Mouse (Mus musculus) midbrain, embryonic 14.5 days (tissue): ENCODE measurements at regions not wholly inside any gene's neighbourhood (a gene's known extent, or its start where the extent isn't known, plus 50 kb on each side); places are given as distances from the start of the nearest gene placed in this dataset.
A peak's percentile ranks its signal among the peaks of the same experiment; 100 is the strongest.

Experiments
- ATAC-seq: fragments of 200-750 bp; cut with Nextera tagmentation; 2 replicates; pipeline ENCODE4 v1.8.0; 2017; ENCODE audit warnings: moderate number of reproducible peaks, moderate library complexity; ENCODE audit not compliant: low FRiP score, low TSS enrichment
- DNase-seq: peaks from one replicate; pipeline ENCODE4 v3.0.0-alpha.2; 2015
- H3K27ac ChIP-seq: fragments of 300-500 bp; sonication (generic); replicated peaks from 2 replicates; pipeline ENCODE4 v1.5.1; 2014; ENCODE audit warnings: mild to moderate bottlenecking, low read depth, low read length, moderate library complexity
- H3K27me3 ChIP-seq: fragments of 300-500 bp; sonication (generic); 2 replicates; pipeline ENCODE4 v1.6.1; 2014; ENCODE audit warnings: low read length, control low read depth, mixed read lengths; ENCODE audit not compliant: control insufficient read depth, insufficient read depth
- H3K36me3 ChIP-seq: fragments of 300-500 bp; sonication (generic); 2 replicates; pipeline ENCODE4 v1.6.1; 2014; ENCODE audit warnings: low read length, control low read depth; ENCODE audit not compliant: control insufficient read depth, insufficient read depth
- H3K4me1 ChIP-seq: fragments of 300-500 bp; sonication (generic); 2 replicates; pipeline ENCODE4 v1.6.1; 2014; ENCODE audit warnings: mild to moderate bottlenecking, antibody characterized with exemption, low read length, control low read depth; ENCODE audit not compliant: control insufficient read depth, insufficient read depth
- H3K4me2 ChIP-seq: fragments of 300-500 bp; sonication (generic); 2 replicates; pipeline ENCODE4 v1.6.1; 2014; ENCODE audit warnings: mild to moderate bottlenecking, low read length, moderate library complexity
- H3K4me3 ChIP-seq: fragments of 300-500 bp; sonication (generic); replicated peaks from 2 replicates; pipeline ENCODE4 v1.5.1; 2014; ENCODE audit warnings: low read depth, low read length
- H3K9ac ChIP-seq: fragments of 300-500 bp; sonication (generic); replicated peaks from 2 replicates; pipeline ENCODE4 v1.6.1; 2014; ENCODE audit warnings: mild to moderate bottlenecking, low read length, moderate library complexity
- H3K9me3 ChIP-seq: fragments of 300-500 bp; sonication (generic); 2 replicates; pipeline ENCODE4 v1.6.1; 2016; ENCODE audit warnings: low read length, control low read depth, mixed read lengths; ENCODE audit not compliant: control insufficient read depth
- WGBS: fragments of 180-500 bp; shearing (Covaris S2); extraction: QIAGEN DNeasy Blood & Tissue Kit; methylation state at CpG from one replicate; pipeline ENCODE4 v1.1.7; 2014; 5-methylcytosine and 5-hydroxymethylcytosine counted together

- H3K4me2 ChIP-seq, result no peak overlapping the region
- no peaks in the 10 kb centered on the region for H3K27me3 ChIP-seq
- DNase-seq (no peak), ATAC-seq (no peak)
- H3K4me1 ChIP-seq, result no peaks in the 10 kb centered on the region
- no peaks in the 10 kb centered on the region for H3K36me3 ChIP-seq
- no peaks in the 10 kb centered on the region for H3K9me3 ChIP-seq
- H3K9ac ChIP-seq, result no peak overlapping the region
- WGBS, result 73% methylated on average over 3 of the region's 3 CpGs
- no peak overlapping the region for H3K4me3 ChIP-seq
- no peak overlapping the region for H3K27ac ChIP-seq
Measured at GRCm38 (mm10) chr7:76053843-76054242, 175.8 kb upstream of the Agbl1 start.

- WGBS, result 82% methylated on average over 1 of the region's 1 CpGs
- Histone ChIP-seq H3K36me3 (no peaks in the 10 kb centered on the region), H3K4me2 (no peak overlapping the region), H3K27ac (no peak overlapping the region), H3K4me3 (no peak overlapping the region), H3K9ac (no peak overlapping the region), H3K27me3 (no peaks in the 10 kb centered on the region), H3K9me3 (no peaks in the 10 kb centered on the region), H3K4me1 (no peaks in the 10 kb centered on the region)
- ATAC-seq, result no peak
- DNase-seq, result no peak
Measured at GRCm38 (mm10) chr7:76099149-76099548, 130.5 kb upstream of the Agbl1 start.

GRCm38 (mm10) chr7:76121242-76121844 is 108.3 kb upstream of the Agbl1 start:
- Histone ChIP-seq H3K4me1 (no peaks in the 10 kb centered on the region), H3K9ac (no peak overlapping the region), H3K9me3 (no peaks in the 10 kb centered on the region), H3K36me3 (no peaks in the 10 kb centered on the region), H3K4me3 (no peak overlapping the region), H3K27ac (no peak overlapping the region), H3K27me3 (no peaks in the 10 kb centered on the region), H3K4me2 (no peak overlapping the region)
- 29% methylated on average over 8 of the region's 8 CpGs for WGBS
- DNase-seq (peak; percentile 15), ATAC-seq (no peak; the same call in 1 of the 2 replicates)

- Histone ChIP-seq H3K4me2 (no peak overlapping the region), H3K9me3 (no peaks in the 10 kb centered on the region), H3K36me3 (no peaks in the 10 kb centered on the region), H3K4me1 (no peaks in the 10 kb centered on the region), H3K4me3 (no peak overlapping the region), H3K9ac (no peak overlapping the region), H3K27ac (no peak overlapping the region), H3K27me3 (no peaks in the 10 kb centered on the region)
- ATAC-seq (no peak), DNase-seq (no peak)
- 75% methylated on average over 2 of the region's 2 CpGs for WGBS
Measured at GRCm38 (mm10) chr7:76127641-76128111, 102.0 kb upstream of the Agbl1 start.

- no peaks in the 10 kb centered on the region for H3K27me3 ChIP-seq
- H3K27ac ChIP-seq, result no peak overlapping the region
- no peaks in the 10 kb centered on the region for H3K36me3 ChIP-seq
- ATAC-seq (no peak), DNase-seq (no peak)
- H3K4me1 ChIP-seq, result no peaks in the 10 kb centered on the region
- no peaks in the 10 kb centered on the region for H3K9me3 ChIP-seq
- H3K4me3 ChIP-seq, result no peak overlapping the region
- H3K9ac ChIP-seq, result no peak overlapping the region
- no peak overlapping the region for H3K4me2 ChIP-seq
- 82% methylated on average over 4 of the region's 4 CpGs for WGBS
Measured at GRCm38 (mm10) chr7:76142455-76142854, 87.2 kb upstream of the Agbl1 start.

- DNase-seq, result no peak
- no peak for ATAC-seq
- no peak overlapping the region for H3K4me3 ChIP-seq
- H3K4me2 ChIP-seq, result no peak overlapping the region
- H3K36me3 ChIP-seq, result no peaks in the 10 kb centered on the region
- H3K27me3 ChIP-seq, result no peaks in the 10 kb centered on the region
- no peaks in the 10 kb centered on the region for H3K9me3 ChIP-seq
- H3K4me1 ChIP-seq, result no peaks in the 10 kb centered on the region
- H3K9ac ChIP-seq, result no peak overlapping the region
- H3K27ac ChIP-seq, result no peak overlapping the region
Measured at GRCm38 (mm10) chr7:76146385-76146784, 83.3 kb upstream of the Agbl1 start.

- no peaks in the 10 kb centered on the region for H3K27me3 ChIP-seq
- H3K9me3 ChIP-seq, result no peaks in the 10 kb centered on the region
- H3K36me3 ChIP-seq, result no peaks in the 10 kb centered on the region
- no peak overlapping the region for H3K4me2 ChIP-seq
- 34% methylated on average over 8 of the region's 8 CpGs for WGBS
- no peaks in the 10 kb centered on the region for H3K4me1 ChIP-seq
- H3K4me3 ChIP-seq, result no peak overlapping the region
- no peak for ATAC-seq
- H3K27ac ChIP-seq, result no peak overlapping the region
- DNase-seq, result peak; percentile 13
- H3K9ac ChIP-seq, result no peak overlapping the region
Measured at GRCm38 (mm10) chr7:76156869-76157268, 72.8 kb upstream of the Agbl1 start.

- Histone ChIP-seq H3K27me3 (no peaks in the 10 kb centered on the region), H3K4me2 (no peak overlapping the region), H3K4me1 (no peaks in the 10 kb centered on the region), H3K27ac (no peak overlapping the region), H3K36me3 (no peaks in the 10 kb centered on the region), H3K4me3 (no peak overlapping the region), H3K9me3 (no peaks in the 10 kb centered on the region), H3K9ac (no peak overlapping the region)
- ATAC-seq, result no peak
- no peak for DNase-seq
- 98% methylated on average over 1 of the region's 1 CpGs for WGBS
Measured at GRCm38 (mm10) chr7:76164191-76164590, 65.5 kb upstream of the Agbl1 start.

GRCm38 (mm10) chr7:76164735-76165630 is 64.7 kb upstream of the Agbl1 start:
- H3K9ac ChIP-seq, result no peak overlapping the region
- WGBS, result 86% methylated on average over 5 of the region's 5 CpGs
- no peaks in the 10 kb centered on the region for H3K27me3 ChIP-seq
- H3K36me3 ChIP-seq, result no peaks in the 10 kb centered on the region
- no peaks in the 10 kb centered on the region for H3K4me1 ChIP-seq
- H3K4me3 ChIP-seq, result no peak overlapping the region
- no peak overlapping the region for H3K27ac ChIP-seq
- H3K9me3 ChIP-seq, result no peaks in the 10 kb centered on the region
- DNase-seq (no peak), ATAC-seq (no peak)
- no peak overlapping the region for H3K4me2 ChIP-seq
